Mouse (Mus musculus) lung, embryonic 16.5 days (tissue): Measurements from ENCODE around the gene Gucy2g. TPM values are rescaled to one million over a fixed set of nuclear protein-coding genes. Genes with fewer than 3 reads are reported as not detected.

Source experiments
- ATAC-seq: fragments of 200-750 bp; cut with Nextera tagmentation; 2 replicates; pipeline ENCODE4 v1.8.0; 2017; ENCODE audit warnings: low read depth, mild to moderate bottlenecking, moderate library complexity
- H3K27ac ChIP-seq: fragments of 300-500 bp; sonication (generic); 2 replicates; pipeline ENCODE4 v1.5.1; 2014; ENCODE audit warnings: mild to moderate bottlenecking, control low read depth, low read length
- H3K27me3 ChIP-seq: fragments of 300-500 bp; sonication (generic); 2 replicates; pipeline ENCODE4 v1.6.1; 2014; ENCODE audit warnings: low read depth, low read length, mixed read lengths; ENCODE audit not compliant: control insufficient read depth, insufficient read depth
- H3K36me3 ChIP-seq: fragments of 300-500 bp; sonication (generic); 2 replicates; pipeline ENCODE4 v1.6.1; 2014; ENCODE audit warnings: low read length; ENCODE audit not compliant: control insufficient read depth, insufficient read depth
- H3K4me1 ChIP-seq: fragments of 300-500 bp; sonication (generic); replicated peaks from 2 replicates; pipeline ENCODE4 v1.6.1; 2014; ENCODE audit warnings: low read length, mixed read lengths; ENCODE audit not compliant: control insufficient read depth, insufficient read depth
- H3K4me2 ChIP-seq: fragments of 300-500 bp; sonication (generic); 2 replicates; pipeline ENCODE4 v1.6.1; 2014; ENCODE audit warnings: low read depth, low read length, control low read depth
- H3K4me3 ChIP-seq: fragments of 300-500 bp; sonication (generic); 2 replicates; pipeline ENCODE4 v1.5.1; 2014; ENCODE audit warnings: mild to moderate bottlenecking, low read length, control low read depth
- H3K9ac ChIP-seq: fragments of 300-500 bp; sonication (generic); 2 replicates; pipeline ENCODE4 v1.6.1; 2014; ENCODE audit warnings: low read length, control low read depth
- H3K9me3 ChIP-seq: fragments of 300-500 bp; sonication (generic); 2 replicates; pipeline ENCODE4 v1.6.1; 2016; ENCODE audit warnings: low read length; ENCODE audit not compliant: control insufficient read depth
- WGBS: fragments of 180-500 bp; shearing (Covaris S2); extraction: QIAGEN DNeasy Blood & Tissue Kit; methylation state at CpG from one replicate; pipeline ENCODE4 v1.1.7; 2014; 5-methylcytosine and 5-hydroxymethylcytosine counted together
- polyA plus RNA-seq: library from polyadenylated mRNA; unstranded; fragments of >200 nt; fragmentation: Nextera tagmentation; extraction: Ambion mirVana; gene quantifications from 2 replicates; pipeline ENCODE4 v1.2.1, GENCODE M21; 2015

The Gucy2g gene
- polyA plus RNA-seq, 1 experiment from 2014 or later, result 0.10 TPM

- H3K27ac ChIP-seq, result peak overlapping the region; percentile 32
- H3K9ac ChIP-seq, result no peak overlapping the region
- no peaks in the 10 kb centered on the region for H3K36me3 ChIP-seq
- H3K27me3 ChIP-seq, result no peaks in the 10 kb centered on the region
- no peaks in the 10 kb centered on the region for H3K9me3 ChIP-seq
- ATAC-seq, result no peak
- H3K4me2 ChIP-seq, result no peak overlapping the region
- no peak overlapping the region for H3K4me3 ChIP-seq
- H3K4me1 ChIP-seq, result peaks cover 20% of the 10 kb centered on the region
- WGBS, result 60% methylated on average over 9 of the region's 9 CpGs
Measured at GRCm38 (mm10) chr19:55217365-55217764, 23.7 kb downstream of the Gucy2g start.

- H3K36me3 ChIP-seq, result no peaks in the 10 kb centered on the region
- H3K4me1 ChIP-seq, result peaks cover 21% of the 10 kb centered on the region
- H3K4me2 ChIP-seq, result no peak overlapping the region
- ATAC-seq, result no peak
- WGBS, result 76% methylated on average over 4 of the region's 4 CpGs
- peak overlapping the region; percentile 32 for H3K27ac ChIP-seq
- no peak overlapping the region for H3K9ac ChIP-seq
- H3K27me3 ChIP-seq, result no peaks in the 10 kb centered on the region
- no peaks in the 10 kb centered on the region for H3K9me3 ChIP-seq
- H3K4me3 ChIP-seq, result no peak overlapping the region
Measured at GRCm38 (mm10) chr19:55216876-55217275, 24.2 kb downstream of the Gucy2g start.

DNA sequence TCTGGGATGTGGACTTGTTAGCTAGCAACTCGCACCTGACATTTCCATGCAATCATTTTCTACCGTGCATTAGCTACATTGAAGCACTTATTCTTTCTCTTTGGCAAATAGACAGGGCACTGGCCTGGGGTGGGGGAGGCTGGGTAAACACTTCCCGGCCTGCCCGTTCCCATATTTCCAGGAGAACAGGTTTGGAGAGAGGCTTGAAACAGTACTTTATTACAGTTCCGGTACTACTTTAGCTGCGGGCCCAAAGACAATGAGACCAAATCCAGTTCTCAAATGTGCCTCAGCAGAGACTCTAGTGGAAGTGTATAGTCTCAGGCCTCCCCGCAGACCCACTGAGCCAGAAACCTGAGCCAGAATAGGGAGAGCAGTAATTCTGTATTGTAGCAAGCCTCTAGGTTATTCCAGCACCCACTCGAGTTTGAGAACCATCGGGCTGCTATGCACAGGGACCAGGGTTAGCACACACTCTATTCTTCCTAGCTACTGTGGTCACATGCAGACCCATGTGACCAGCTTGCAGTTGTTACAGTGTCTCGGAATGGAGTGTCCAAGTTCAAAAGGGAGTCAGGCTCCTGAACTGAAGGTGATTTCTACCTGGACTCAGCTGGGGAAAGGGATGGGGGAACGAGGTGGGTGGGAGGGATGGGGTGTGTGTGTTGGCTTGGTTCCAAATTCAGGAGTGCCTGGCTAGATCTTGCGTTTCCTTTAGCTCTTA lies 27.3 kb downstream of the Gucy2g start:
- H3K9ac ChIP-seq, result no peak overlapping the region
- no peaks in the 10 kb centered on the region for H3K27me3 ChIP-seq
- peak overlapping the region; percentile 33 for H3K4me2 ChIP-seq
- peaks cover 15% of the 10 kb centered on the region for H3K4me1 ChIP-seq
- H3K9me3 ChIP-seq, result no peaks in the 10 kb centered on the region
- 48% methylated on average over 12 of the region's 12 CpGs for WGBS
- H3K4me3 ChIP-seq, result no peak overlapping the region
- H3K27ac ChIP-seq, result peak overlapping the region; percentile 96
- no peaks in the 10 kb centered on the region for H3K36me3 ChIP-seq
- peak; percentile 90 for ATAC-seq

GRCm38 (mm10) chr19:55211698-55212097 lies 29.3 kb downstream of the Gucy2g start:
- H3K27me3 ChIP-seq, result no peaks in the 10 kb centered on the region
- no peak overlapping the region for H3K9ac ChIP-seq
- H3K4me2 ChIP-seq, result no peak overlapping the region
- H3K4me3 ChIP-seq, result no peak overlapping the region
- peaks cover 9% of the 10 kb centered on the region for H3K4me1 ChIP-seq
- WGBS, result 78% methylated on average over 1 of the region's 1 CpGs
- peak overlapping the region; percentile 96; the same call in 1 of the 2 replicates for H3K27ac ChIP-seq
- no peaks in the 10 kb centered on the region for H3K36me3 ChIP-seq
- H3K9me3 ChIP-seq, result no peaks in the 10 kb centered on the region
- ATAC-seq, result no peak

GRCm38 (mm10) chr19:55209084-55209483 lies 32.0 kb downstream of the Gucy2g start:
- Histone ChIP-seq H3K4me3 (no peak overlapping the region), H3K9ac (no peak overlapping the region), H3K36me3 (no peaks in the 10 kb centered on the region), H3K4me2 (no peak overlapping the region), H3K27ac (no peak overlapping the region), H3K27me3 (no peaks in the 10 kb centered on the region), H3K4me1 (peaks cover 3% of the 10 kb centered on the region; the same call in 1 of the 2 replicates), H3K9me3 (no peaks in the 10 kb centered on the region)
- ATAC-seq, result no peak
- 79% methylated on average over 3 of the region's 3 CpGs for WGBS

DNA sequence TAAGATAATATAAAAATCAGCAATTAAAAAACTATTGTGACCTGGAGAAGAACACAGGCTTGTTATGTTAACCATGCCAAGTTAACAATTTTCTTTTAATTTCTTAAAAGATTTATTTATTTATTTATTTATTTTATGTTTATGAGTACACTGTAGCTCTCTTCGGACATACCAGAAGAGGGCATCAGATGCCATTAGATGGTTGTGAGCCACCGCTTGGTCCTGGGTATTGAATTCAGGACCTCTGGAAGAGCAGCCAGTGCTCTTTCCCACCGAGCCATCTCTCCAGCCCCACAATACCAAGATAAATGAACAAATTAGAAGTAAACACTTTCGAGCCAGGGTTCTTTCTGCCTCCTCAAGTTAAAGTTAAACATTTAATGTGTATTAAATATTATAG lies 32.4 kb downstream of the Gucy2g start:
- H3K4me1 ChIP-seq, result peaks cover 3% of the 10 kb centered on the region; the same call in 1 of the 2 replicates
- H3K27me3 ChIP-seq, result no peaks in the 10 kb centered on the region
- H3K4me3 ChIP-seq, result no peak overlapping the region
- ATAC-seq, result no peak
- no peak overlapping the region for H3K9ac ChIP-seq
- no peaks in the 10 kb centered on the region for H3K9me3 ChIP-seq
- WGBS, result 61% methylated on average over 4 of the region's 4 CpGs
- H3K27ac ChIP-seq, result no peak overlapping the region
- H3K4me2 ChIP-seq, result no peak overlapping the region
- H3K36me3 ChIP-seq, result no peaks in the 10 kb centered on the region

- H3K4me1 ChIP-seq, result peaks cover 3% of the 10 kb centered on the region; the same call in 1 of the 2 replicates
- no peaks in the 10 kb centered on the region for H3K9me3 ChIP-seq
- ATAC-seq, result no peak
- H3K4me2 ChIP-seq, result no peak overlapping the region
- H3K36me3 ChIP-seq, result no peaks in the 10 kb centered on the region
- no peak overlapping the region for H3K27ac ChIP-seq
- H3K4me3 ChIP-seq, result no peak overlapping the region
- H3K9ac ChIP-seq, result no peak overlapping the region
- 57% methylated on average over 25 of the region's 25 CpGs for WGBS
- H3K27me3 ChIP-seq, result no peaks in the 10 kb centered on the region
Measured at GRCm38 (mm10) chr19:55207746-55208538, 33.1 kb downstream of the Gucy2g start.

DNA sequence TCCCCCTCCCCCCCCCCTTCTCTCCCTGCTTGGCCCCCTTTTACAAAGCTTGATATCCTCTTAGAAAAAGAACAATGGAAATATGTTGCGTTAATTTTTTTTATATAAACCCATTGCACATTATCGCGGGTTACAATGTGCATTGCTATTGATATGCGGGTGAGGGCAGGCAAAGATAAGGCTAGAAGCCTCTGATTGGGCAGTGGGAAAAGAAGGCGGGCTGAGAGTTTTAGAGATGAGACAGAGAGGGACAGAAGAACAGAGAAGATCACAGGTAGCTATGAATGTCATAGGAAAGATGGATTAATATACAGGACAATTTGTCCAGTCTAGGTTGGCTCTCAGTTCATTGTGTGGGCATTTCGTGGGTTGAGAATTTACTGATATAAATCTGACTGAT lies 33.8 kb downstream of the Gucy2g start:
- 40% methylated on average over 6 of the region's 6 CpGs for WGBS
- H3K9ac ChIP-seq, result no peak overlapping the region
- no peaks in the 10 kb centered on the region for H3K9me3 ChIP-seq
- no peak overlapping the region for H3K4me2 ChIP-seq
- H3K27me3 ChIP-seq, result no peaks in the 10 kb centered on the region
- no peak overlapping the region for H3K4me3 ChIP-seq
- ATAC-seq, result no peak
- no peak overlapping the region for H3K27ac ChIP-seq
- H3K4me1 ChIP-seq, result no peaks in the 10 kb centered on the region
- H3K36me3 ChIP-seq, result no peaks in the 10 kb centered on the region

GRCm38 (mm10) chr19:55206482-55207138 lies 34.4 kb downstream of the Gucy2g start:
- Histone ChIP-seq H3K27me3 (no peaks in the 10 kb centered on the region), H3K9me3 (no peaks in the 10 kb centered on the region), H3K4me2 (no peak overlapping the region), H3K4me1 (no peaks in the 10 kb centered on the region), H3K36me3 (no peaks in the 10 kb centered on the region), H3K27ac (no peak overlapping the region), H3K9ac (no peak overlapping the region), H3K4me3 (no peak overlapping the region)
- WGBS, result 34% methylated on average over 8 of the region's 8 CpGs
- 0 out of 2 replicates have a peak, but pooled peaks have one; percentile 23 for ATAC-seq
